Mouse (Mus musculus) bone marrow, adult 2 months (tissue): ENCODE results near the gene Jam3.

ENCODE experiments used
- CTCF ChIP-seq: fragments of 200-500 bp; IDR thresholded peaks from 2 replicates; pipeline ENCODE4 v1.5.1; 2011; ENCODE audit warnings: low read length, control low read depth; ENCODE audit not compliant: control insufficient read depth, insufficient read depth
- POLR2A ChIP-seq: fragments of 200-500 bp; IDR thresholded peaks from 2 replicates; pipeline ENCODE4 v1.6.1; 2011; ENCODE audit warnings: low read depth, mild to moderate bottlenecking, control low read depth, low read length, borderline replicate concordance; ENCODE audit not compliant: control insufficient read depth

- TF ChIP-seq POLR2A (no peak), CTCF (no peak)
Measured at GRCm38 (mm10) chr9:27185820-27186219, 30.6 kb upstream of the Jam3 start.
